Comparison of ENCODE assay signal across 10 mouse cellular contexts in the genomic region with DNA sequence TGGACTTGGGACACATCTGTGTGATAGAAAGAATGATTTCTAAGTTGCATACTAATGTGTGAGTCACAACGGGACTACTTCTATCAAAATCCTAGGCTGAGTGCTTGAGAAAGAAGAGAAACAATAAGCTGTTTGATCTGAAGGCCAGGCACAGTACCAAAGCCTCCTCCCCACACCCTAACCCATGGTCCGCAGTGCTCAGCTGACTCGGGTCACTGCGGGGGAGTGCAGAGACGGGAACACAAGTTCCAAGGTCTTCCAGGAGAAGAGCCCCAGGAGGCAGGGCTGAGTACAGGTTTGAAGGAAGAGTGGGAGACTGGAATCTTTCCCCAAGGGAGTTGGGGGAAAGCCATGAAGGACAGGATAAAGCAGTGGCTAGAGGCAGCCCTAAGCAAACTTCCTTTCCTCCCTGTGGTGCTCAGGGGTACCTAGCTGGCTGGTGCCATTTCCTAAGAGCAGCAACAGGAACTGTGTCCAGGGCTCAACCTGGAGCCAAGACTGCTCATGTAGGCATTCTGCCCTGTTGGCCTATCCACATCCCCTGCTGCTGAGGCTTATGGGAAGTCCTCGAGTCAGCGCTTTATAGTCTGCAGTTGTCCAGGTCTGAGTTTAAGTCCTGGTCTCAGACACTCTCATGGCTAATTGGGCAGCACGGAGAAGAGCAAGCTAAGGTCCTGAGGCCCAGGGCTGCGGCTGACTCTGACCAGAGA. TPM values are rescaled to one million over a fixed set of nuclear protein-coding genes. Genes with fewer than 3 reads are reported as not detected.
DNase-seq lines count a peak whose midpoint lies in the region; ATAC-seq and TF ChIP-seq lines count a peak whose summit lies in the region.
"Had no signal": no experiment of that assay in that cellular context is flagged by ENCODE, and none has a peak within 500 bp of the region (broad histone marks: within the 10 kb centered on the region; RNA-seq: fewer than 3 reads in every experiment).

No protein-coding gene starts in this region.

- no peaks in the 10 kb centered on the region for H3K27me3 ChIP-seq in cerebellum, adult 2 months (ENCODE audit: control insufficient read depth, insufficient read depth, low read length)
- H3K27me3 ChIP-seq in hindbrain, postnatal 0 days (ENCODE audit: insufficient read depth, low read length), result no peaks in the 10 kb centered on the region
- H3K27me3 ChIP-seq: neural tube, embryonic 12.5 days had no signal

- peaks cover 4% of the 10 kb centered on the region; the same call in 1 of the 2 replicates for H3K4me1 ChIP-seq in cerebellum, adult 2 months (ENCODE audit: control insufficient read depth, insufficient read depth, low read length)
- peaks cover 19% of the 10 kb centered on the region; the same call in 1 of the 2 replicates for H3K4me1 ChIP-seq in hindbrain, postnatal 0 days (ENCODE audit: insufficient read depth, low read length)

- peak; percentile 25; the same call in 1 of the 2 replicates for ATAC-seq in hindbrain, postnatal 0 days

- no peaks in the 10 kb centered on the region for H3K36me3 ChIP-seq in hindbrain, postnatal 0 days (ENCODE audit: insufficient read depth, low read length)

- 36% methylated on average over 9 of the region's 9 CpGs for WGBS in cerebellum, adult 2 months
- 48% methylated on average over 9 of the region's 9 CpGs for WGBS in hindbrain, postnatal 0 days

- no peak for TF ChIP-seq CTCF in cerebellum, adult 2 months (IDR thresholded peaks at IDR 0.05; ENCODE audit: borderline replicate concordance, insufficient read depth, low read depth, low read length)
- no peak for TF ChIP-seq CTCF in hindbrain, postnatal 0 days (IDR thresholded peaks at IDR 0.05; ENCODE audit: low read depth)

- peak overlapping the region; percentile 68; the same call in 1 of the 2 replicates for H3K27ac ChIP-seq in cerebellum, adult 2 months (ENCODE audit: insufficient read depth, low read length)
- peak overlapping the region; percentile 12; the same call in 1 of the 2 replicates for H3K27ac ChIP-seq in hindbrain, postnatal 0 days
- H3K27ac ChIP-seq: neural tube, embryonic 12.5 days had no signal

- no peaks in the 10 kb centered on the region for H3K9me3 ChIP-seq in hindbrain, postnatal 0 days (ENCODE audit: low read length)
- H3K9me3 ChIP-seq: neural tube, embryonic 12.5 days had no signal

- TF ChIP-seq POLR2A in cerebellum, adult 2 months (IDR thresholded peaks at IDR 0.05; ENCODE audit: borderline replicate concordance, insufficient read depth, low read length), result no peak

- H3K4me2 ChIP-seq in hindbrain, postnatal 0 days (ENCODE audit: low read depth, low read length), result no peak overlapping the region
- H3K4me2 ChIP-seq: neural tube, embryonic 12.5 days had no signal

- DNase-seq in cerebellum, adult 2 months, result no peak
- DNase-seq in cerebellum, adult 11 months, result no peak
- peak; percentile 36 for DNase-seq in layer of hippocampus, adult 11-12 months (ENCODE audit: low spot score)
- DNase-seq in layer of hippocampus, postnatal 25 days (ENCODE audit: extremely low spot score in 1 of 2, low spot score in 1 of 2), result no peak
- peak; percentile 11 for DNase-seq in ES-CJ7 (ENCODE audit: low read depth, low spot score)
- DNase-seq in hindbrain, postnatal 0 days (ENCODE audit: low spot score), result no peak
- no peak for DNase-seq in urinary bladder, postnatal 4 days (ENCODE audit: low spot score in 2 of 2)
- no peak for DNase-seq in spleen, adult 12 weeks (ENCODE audit: low spot score)

- no peak overlapping the region for H3K4me3 ChIP-seq in cerebellum, adult 2 months (replicated peaks; ENCODE audit: insufficient read depth, low read depth, low read length)
- no peak overlapping the region for H3K4me3 ChIP-seq in hindbrain, postnatal 0 days (ENCODE audit: low read length)
- H3K4me3 ChIP-seq: erythroblast, embryonic 14.5 days; neural tube, embryonic 12.5 days had no signal

- no peak overlapping the region for H3K9ac ChIP-seq in hindbrain, postnatal 0 days (replicated peaks; ENCODE audit: low read length)
- H3K9ac ChIP-seq: neural tube, embryonic 12.5 days had no signal

RNA-seq across cellular contexts. Expression of a gene that starts 48.1 kb away (rescaled TPM):
- 11.2 and 11.5 TPM in 2 replicates for polyA plus RNA-seq in cerebellum, adult 2 months (2012; rRNA removed)
- total RNA-seq in layer of hippocampus, postnatal 25 days (2021), result 10 to 100 TPM; 13.2 to 15.2 TPM
- 23.9 and 39.9 TPM in 2 replicates for total RNA-seq in hindbrain, postnatal 0 days (2014; rRNA removed)
- polyA plus RNA-seq in hindbrain, postnatal 0 days (2015; fragmentation: Nextera tagmentation; extraction: Ambion mirVana), result 10.4 and 11.6 TPM in 2 replicates
- polyA plus RNA-seq: erythroblast, embryonic 14.5 days had no signal

Comparison
In these comparisons a context has a peak if more than half of its experiments do, and no peak if none do; other contexts are left out.
1. DNase-seq: peak in layer of hippocampus, adult 11-12 months (single experiment) and ES-CJ7 (single experiment); none in cerebellum, adult 2 months (0 of 2), cerebellum, adult 11 months (single experiment), layer of hippocampus, postnatal 25 days (0 of 2), hindbrain, postnatal 0 days (single experiment), urinary bladder, postnatal 4 days (0 of 2) and spleen, adult 12 weeks (single experiment).